Mouse (Mus musculus) forebrain, postnatal 0 days (tissue): ENCODE results near the gene Pola2. TPM values are rescaled to one million over a fixed set of nuclear protein-coding genes. Genes with fewer than 3 reads are reported as not detected.

Source experiments
- ATAC-seq: fragments of 200-750 bp; cut with Nextera tagmentation; 2 replicates; pipeline ENCODE4 v1.8.0; 2017; ENCODE audit warnings: mild to moderate bottlenecking, moderate library complexity
- DNase-seq: peaks from one replicate; pipeline ENCODE4 v3.0.0-alpha.2; 2015
- H3K27ac ChIP-seq: fragments of 300-500 bp; sonication (generic); 2 replicates; pipeline ENCODE4 v1.5.1; 2014; ENCODE audit warnings: low read depth, mild to moderate bottlenecking, antibody characterized with exemption, low read length, moderate library complexity, mixed read lengths
- H3K27me3 ChIP-seq: fragments of 300-500 bp; sonication (generic); 2 replicates; pipeline ENCODE4 v1.6.1; 2014; ENCODE audit warnings: mild to moderate bottlenecking, low read length, mixed read lengths; ENCODE audit not compliant: insufficient read depth
- H3K36me3 ChIP-seq: fragments of 300-500 bp; sonication (generic); 2 replicates; pipeline ENCODE4 v1.6.1; 2014; ENCODE audit warnings: mild to moderate bottlenecking, moderate library complexity; ENCODE audit not compliant: insufficient read depth
- H3K4me1 ChIP-seq: fragments of 300-500 bp; sonication (generic); 2 replicates; pipeline ENCODE4 v1.6.1; 2014; ENCODE audit warnings: antibody characterized with exemption; ENCODE audit not compliant: insufficient read depth
- H3K4me2 ChIP-seq: fragments of 300-500 bp; sonication (generic); 2 replicates; pipeline ENCODE4 v1.6.1; 2014; ENCODE audit warnings: low read depth, mild to moderate bottlenecking, moderate library complexity
- H3K4me3 ChIP-seq: fragments of 300-500 bp; sonication (generic); 2 replicates; pipeline ENCODE4 v1.5.1; 2014; ENCODE audit warnings: low read depth, low read length, mixed read lengths
- H3K9ac ChIP-seq: fragments of 300-500 bp; sonication (generic); 2 replicates; pipeline ENCODE4 v1.6.1; 2014; ENCODE audit warnings: mild to moderate bottlenecking
- H3K9me3 ChIP-seq: fragments of 300-500 bp; sonication (generic); 2 replicates; pipeline ENCODE4 v1.6.1; 2016; ENCODE audit warnings: low read length
- CTCF ChIP-seq: sonication (generic); IDR thresholded peaks from 2 replicates; pipeline ENCODE4 v1.5.1; 2016; ENCODE audit warnings: antibody characterized with exemption, control low read depth, low read depth
- WGBS: fragments of 180-500 bp; shearing (Covaris S2); extraction: QIAGEN DNeasy Blood & Tissue Kit; methylation state at CpG from one replicate; pipeline ENCODE4 v1.1.7; 2014; 5-methylcytosine and 5-hydroxymethylcytosine counted together
- polyA plus RNA-seq: library from polyadenylated mRNA; unstranded; fragments of >200 nt; fragmentation: Nextera tagmentation; extraction: Ambion mirVana; gene quantifications from 2 replicates; pipeline ENCODE4 v1.2.1, GENCODE M21; 2015
- total RNA-seq: library from RNA; depleted of rRNA; stranded (reverse); fragments of >200 nt; gene quantifications from 2 replicates; pipeline ENCODE4 v1.2.3, GENCODE M21; 2014; rRNA removed

The Pola2 gene
- total RNA-seq (12.4 and 18.1 TPM in 2 replicates), polyA plus RNA-seq (13.7 and 15.3 TPM in 2 replicates)

GRCm38 (mm10) chr19:5963883-5964562, at the start of gene Pola2:
Pola2 (minus strand) TSS chr19:5964202.
- H3K4me3 ChIP-seq, result peak within 1 kb of the TSS; percentile 74
- H3K27ac ChIP-seq, result 0 out of 2 replicates have a peak within 1 kb of the TSS, but pooled peaks have one; percentile 15
- 2% methylated on average over 50 of the region's 50 CpGs for WGBS
- peak within 1 kb of the TSS; percentile 62 for H3K9ac ChIP-seq
- H3K9me3 ChIP-seq, result no peaks in the 10 kb centered on the region
- no peaks in the 10 kb centered on the region for H3K4me1 ChIP-seq
- H3K36me3 ChIP-seq, result no peaks in the 10 kb centered on the region
- H3K27me3 ChIP-seq, result no peaks in the 10 kb centered on the region
- DNase-seq (peak; percentile 95), ATAC-seq (peak; percentile 97)
- peak; percentile 44; the same call in 1 of the 2 replicates for TF ChIP-seq CTCF
- peak within 1 kb of the TSS; percentile 96 for H3K4me2 ChIP-seq

- 90% methylated on average over 10 of the region's 10 CpGs for WGBS
- no peaks in the 10 kb centered on the region; the same call in 1 of the 2 replicates for H3K4me1 ChIP-seq
- H3K27me3 ChIP-seq, result no peaks in the 10 kb centered on the region; the same call in 1 of the 2 replicates
- DNase-seq (no peak), ATAC-seq (no peak)
- no peak for TF ChIP-seq CTCF
- H3K9ac ChIP-seq, result no peak overlapping the region
- H3K9me3 ChIP-seq, result no peaks in the 10 kb centered on the region
- no peak overlapping the region for H3K27ac ChIP-seq
- no peak overlapping the region for H3K4me2 ChIP-seq
- no peaks in the 10 kb centered on the region for H3K36me3 ChIP-seq
- no peak overlapping the region for H3K4me3 ChIP-seq
These were observed 49.7 kb upstream of the Pola2 start for GRCm38 (mm10) chr19:6013691-6014090.

DNA sequence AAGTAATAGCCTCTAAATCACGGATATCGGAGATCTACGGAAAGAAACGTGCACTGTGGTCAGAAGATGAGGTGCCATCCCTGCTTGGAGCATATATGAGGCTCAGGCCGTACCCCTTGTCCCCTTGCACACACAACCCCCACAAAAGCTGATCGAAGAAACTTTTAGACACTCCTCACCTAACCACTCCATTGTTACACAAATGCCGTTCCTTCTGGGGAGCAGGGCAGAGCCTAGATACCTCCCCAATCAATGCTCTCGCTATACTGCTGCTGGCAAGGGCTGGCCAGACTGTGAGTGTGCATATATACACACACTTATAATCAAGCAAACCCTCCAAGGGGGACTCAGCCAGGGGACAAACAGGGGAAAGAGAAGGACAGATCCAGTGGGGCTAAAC, 45.1 kb upstream of the Pola2 start:
- ATAC-seq, result no peak
- TF ChIP-seq CTCF, result no peak
- no peak overlapping the region for H3K4me2 ChIP-seq

GRCm38 (mm10) chr19:6007013-6007412, 43.0 kb upstream of the Pola2 start:
- TF ChIP-seq CTCF, result no peak
- WGBS, result 87% methylated on average over 13 of the region's 13 CpGs
- H3K27ac ChIP-seq, result no peak overlapping the region

More for the DNA sequence above, 45.1 kb upstream of the Pola2 start:
- Histone ChIP-seq H3K4me1 (no peaks in the 10 kb centered on the region), H3K4me3 (no peak overlapping the region), H3K9ac (no peak overlapping the region), H3K27ac (no peak overlapping the region), H3K9me3 (no peaks in the 10 kb centered on the region), H3K27me3 (no peaks in the 10 kb centered on the region), H3K36me3 (no peaks in the 10 kb centered on the region)
- DNase-seq, result no peak
- WGBS, result 69% methylated on average over 8 of the region's 8 CpGs

DNA sequence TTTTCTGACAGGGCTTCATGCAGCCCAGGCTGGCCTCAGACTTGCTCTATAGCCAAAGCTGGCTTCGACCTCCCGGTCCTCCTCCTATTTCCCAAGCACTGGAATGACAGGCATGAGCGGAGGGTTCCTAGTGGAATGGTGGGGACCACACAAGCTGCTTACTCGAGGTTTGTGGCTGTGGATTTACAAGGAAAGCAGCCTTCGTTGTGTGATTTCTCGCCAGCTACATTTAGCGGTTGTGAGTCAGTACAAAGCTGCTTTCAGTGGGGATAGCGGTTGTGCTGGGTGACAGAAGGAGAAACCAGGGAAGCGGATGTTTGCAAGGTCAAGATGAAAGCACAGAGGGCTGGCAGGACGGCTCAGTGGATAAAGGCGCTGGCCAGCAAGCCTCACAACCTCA, 41.5 kb upstream of the Pola2 start:
- Histone ChIP-seq H3K4me3 (no peak overlapping the region), H3K27me3 (no peaks in the 10 kb centered on the region), H3K27ac (no peak overlapping the region), H3K9me3 (no peaks in the 10 kb centered on the region), H3K36me3 (no peaks in the 10 kb centered on the region), H3K4me1 (no peaks in the 10 kb centered on the region), H3K9ac (no peak overlapping the region), H3K4me2 (no peak overlapping the region)
- DNase-seq (no peak), ATAC-seq (no peak)
- WGBS, result 52% methylated on average over 11 of the region's 11 CpGs
- no peak for TF ChIP-seq CTCF

More at GRCm38 (mm10) chr19:6007013-6007412, 43.0 kb upstream of the Pola2 start:
- H3K4me1 ChIP-seq, result no peaks in the 10 kb centered on the region
- no peaks in the 10 kb centered on the region for H3K36me3 ChIP-seq
- no peak overlapping the region for H3K9ac ChIP-seq
- H3K27me3 ChIP-seq, result no peaks in the 10 kb centered on the region
- no peaks in the 10 kb centered on the region for H3K9me3 ChIP-seq
- H3K4me2 ChIP-seq, result no peak overlapping the region
- no peak for ATAC-seq
- no peak overlapping the region for H3K4me3 ChIP-seq
- DNase-seq, result no peak

DNA sequence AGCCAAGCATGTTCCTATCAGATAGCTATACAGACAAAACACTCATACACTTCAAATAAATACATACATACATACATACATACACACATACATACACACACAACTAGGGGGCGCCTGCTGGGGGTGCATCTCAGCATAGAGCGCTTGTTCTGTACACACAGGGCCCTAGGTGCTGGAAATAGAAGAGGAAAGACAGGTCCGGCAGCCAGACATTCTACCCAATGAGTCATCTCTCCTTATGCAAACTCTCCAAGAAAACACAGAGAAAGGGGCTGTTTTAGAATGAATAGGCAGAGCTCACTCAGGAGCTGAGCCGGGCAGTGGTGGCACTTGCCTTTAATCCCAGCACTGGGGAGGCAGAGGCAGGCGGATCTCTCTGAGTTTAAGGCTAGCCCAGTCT, 36.0 kb upstream of the Pola2 start:
- H3K9me3 ChIP-seq, result no peaks in the 10 kb centered on the region
- no peak overlapping the region for H3K4me3 ChIP-seq
- no peak overlapping the region for H3K4me2 ChIP-seq
- no peaks in the 10 kb centered on the region for H3K4me1 ChIP-seq
- TF ChIP-seq CTCF, result no peak
- H3K27ac ChIP-seq, result no peak overlapping the region
- WGBS, result 80% methylated on average over 5 of the region's 5 CpGs
- DNase-seq, result no peak
- ATAC-seq, result no peak
- no peak overlapping the region for H3K9ac ChIP-seq
- no peaks in the 10 kb centered on the region for H3K27me3 ChIP-seq
- H3K36me3 ChIP-seq, result no peaks in the 10 kb centered on the region

DNA sequence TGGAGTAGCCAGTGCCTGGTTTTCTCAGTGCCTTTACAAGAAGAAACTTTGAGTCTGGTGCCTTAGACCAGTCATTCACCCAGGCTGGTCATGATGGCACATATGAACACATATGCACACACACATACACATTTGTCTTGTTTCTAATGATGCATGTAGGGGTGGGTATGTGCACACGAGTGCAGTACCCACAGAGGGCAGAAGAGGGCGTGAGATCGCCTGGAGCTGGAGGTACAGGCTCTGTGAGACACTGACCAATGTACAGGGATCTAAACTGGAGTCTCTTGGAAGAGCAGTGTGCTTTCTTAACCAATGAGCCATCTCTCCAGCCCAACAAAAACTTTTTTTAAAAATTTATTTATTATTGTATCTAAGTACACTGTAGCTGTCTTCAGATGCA, 34.2 kb upstream of the Pola2 start:
- Histone ChIP-seq H3K36me3 (no peaks in the 10 kb centered on the region), H3K4me1 (no peaks in the 10 kb centered on the region), H3K4me3 (no peak overlapping the region), H3K27me3 (no peaks in the 10 kb centered on the region), H3K4me2 (no peak overlapping the region), H3K9me3 (no peaks in the 10 kb centered on the region), H3K9ac (no peak overlapping the region), H3K27ac (no peak overlapping the region)
- no peak for DNase-seq
- ATAC-seq, result no peak
- WGBS, result 87% methylated on average over 3 of the region's 3 CpGs
- no peak for TF ChIP-seq CTCF
